Mouse (Mus musculus) gastrocnemius, adult 2 months (tissue): ENCODE results near the gene Peli2. TPM values are rescaled to one million over a fixed set of nuclear protein-coding genes. Genes with fewer than 3 reads are reported as not detected.

ENCODE experiments used
- DNase-seq: peaks from one replicate; pipeline ENCODE4 v3.0.0; 2022
- H3K27ac ChIP-seq: fragments of 200-600 bp; 2 replicates; pipeline ENCODE4 v1.8.1; 2022; ENCODE audit warnings: mild to moderate bottlenecking
- H3K4me3 ChIP-seq: fragments of 200-600 bp; 2 replicates; pipeline ENCODE4 v1.8.1; 2022; ENCODE audit warnings: mild to moderate bottlenecking, moderate library complexity
- CTCF ChIP-seq: fragments of 200-600 bp; IDR thresholded peaks from 2 replicates; pipeline ENCODE4 v1.8.1; 2022; ENCODE audit warnings: antibody characterized with exemption, mild to moderate bottlenecking, moderate library complexity
- intact Hi-C: fragments of 180-260 bp; cut with DNase I; formaldehyde crosslinking; loops from one replicate; pipeline ENCODE4 v1.15.1; 2025
- total RNA-seq, 2 experiments: library from RNA; stranded (reverse); gene quantifications; 2 replicates each; pipeline ENCODE4 v1.2.3; 2021

The Peli2 gene
- total RNA-seq, 2 experiments from 2014 or later = 15.0 to 17.6 TPM

GRCm38 (mm10) chr14:48303235-48303634 lies 182.6 kb downstream of the Peli2 start:
- no peak for DNase-seq
- no peak for TF ChIP-seq CTCF
- no peak overlapping the region for H3K4me3 ChIP-seq
- intact Hi-C loops = no loop called here
- H3K27ac ChIP-seq = peak overlapping the region; percentile 31; the same call in 1 of the 2 replicates

- TF ChIP-seq CTCF = no peak
- intact Hi-C loops = no loop called here
- no peak overlapping the region for H3K4me3 ChIP-seq
- no peak for DNase-seq
- 0 out of 2 replicates have a peak overlapping the region, but pooled peaks have one; percentile 46 for H3K27ac ChIP-seq
Measured at GRCm38 (mm10) chr14:48303841-48304240, 183.2 kb downstream of the Peli2 start.

- intact Hi-C loops = no loop called here
- H3K27ac ChIP-seq = no peak overlapping the region
- no peak for TF ChIP-seq CTCF
- no peak overlapping the region for H3K4me3 ChIP-seq
- no peak for DNase-seq
Measured at GRCm38 (mm10) chr14:48313234-48313633, 192.6 kb downstream of the Peli2 start.

- no peak overlapping the region for H3K27ac ChIP-seq
- intact Hi-C loops = no loop called here
- TF ChIP-seq CTCF = no peak
- DNase-seq = no peak
- no peak overlapping the region for H3K4me3 ChIP-seq
Measured at GRCm38 (mm10) chr14:48316396-48316795, 195.8 kb downstream of the Peli2 start.

- TF ChIP-seq CTCF = no peak
- Histone ChIP-seq H3K27ac (no peak overlapping the region), H3K4me3 (no peak overlapping the region)
- intact Hi-C loops = no loop called here
- no peak for DNase-seq
Measured at GRCm38 (mm10) chr14:48323771-48324459, 203.3 kb downstream of the Peli2 start.

- no peak overlapping the region for H3K4me3 ChIP-seq
- H3K27ac ChIP-seq = no peak overlapping the region
- intact Hi-C loops = no loop called here
- DNase-seq = no peak
- no peak for TF ChIP-seq CTCF
Measured at GRCm38 (mm10) chr14:48324460-48324850, 203.8 kb downstream of the Peli2 start.

GRCm38 (mm10) chr14:48327746-48328145 lies 207.1 kb downstream of the Peli2 start:
- intact Hi-C loops = no loop called here
- TF ChIP-seq CTCF = peak; percentile 29; the same call in 1 of the 2 replicates
- DNase-seq = no peak
- no peak overlapping the region for H3K27ac ChIP-seq
- H3K4me3 ChIP-seq = no peak overlapping the region

- Histone ChIP-seq H3K27ac (no peak overlapping the region), H3K4me3 (no peak overlapping the region)
- no peak for DNase-seq
- intact Hi-C loops = no loop called here
- no peak for TF ChIP-seq CTCF
Measured at GRCm38 (mm10) chr14:48329716-48330365, 209.2 kb downstream of the Peli2 start.
